Mouse (Mus musculus): ENCODE measurements around the gene Ak2.

DNA sequence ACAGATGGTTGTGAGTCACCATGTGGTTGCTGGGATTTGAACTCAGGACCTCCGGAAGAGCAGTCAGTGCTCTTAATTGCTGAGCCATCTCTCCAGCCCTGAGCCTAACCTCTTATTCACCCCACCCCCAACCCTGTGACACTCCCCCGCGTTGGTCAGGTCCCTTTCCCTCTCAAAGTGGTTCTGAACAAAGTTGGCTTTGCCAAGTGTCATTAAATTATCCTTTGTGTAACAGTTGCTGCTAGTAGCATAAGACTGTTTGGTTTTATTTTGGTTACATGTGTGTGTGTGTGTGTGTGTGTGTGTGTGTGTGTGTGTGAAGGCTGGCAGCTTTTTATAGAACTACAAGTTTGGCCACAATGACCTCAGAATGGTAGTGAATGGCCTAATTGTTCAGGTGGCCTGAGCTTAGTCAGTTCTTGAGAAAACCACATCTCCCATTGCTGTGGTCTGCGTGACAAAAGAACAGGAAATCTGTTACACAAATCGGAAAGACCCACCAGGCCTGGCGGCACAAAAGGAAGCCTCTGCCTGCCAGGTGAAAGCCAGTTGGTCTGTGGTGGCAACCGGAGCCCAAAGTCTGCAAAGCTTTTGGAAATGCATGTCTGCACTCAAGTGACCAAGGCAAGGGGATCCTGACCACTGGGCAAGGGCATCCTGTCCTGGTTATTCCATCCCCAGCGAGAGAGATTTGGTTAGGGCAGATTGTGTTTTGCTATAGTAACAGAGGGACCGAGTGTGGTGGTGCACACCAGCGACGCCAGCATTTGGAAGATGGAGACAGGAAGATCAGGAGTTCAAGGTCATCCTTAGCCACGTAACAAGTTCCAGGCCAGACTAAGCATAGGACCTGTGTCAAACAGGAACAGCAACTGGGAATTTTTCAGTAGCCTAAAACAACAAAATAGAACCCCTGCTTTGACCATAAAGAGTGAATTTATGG lies 10.6 kb upstream of the Ak2 start:
- TF ChIP-seq CTCF (IDR thresholded peaks at IDR 0.05; ENCODE audit: low read depth) = no peak
- no peak for TF ChIP-seq EP300 (IDR thresholded peaks at IDR 0.05; ENCODE audit: low read depth)
